Mouse (Mus musculus) intestine, embryonic 14.5 days (tissue): ENCODE measurements around the gene Cyp2j8. TPM values are rescaled to one million over a fixed set of nuclear protein-coding genes. Genes with fewer than 3 reads are reported as not detected.
"Not testable (repeated sequence)": the region's sequence is repeated elsewhere in the genome, so short reads cannot be mapped to it uniquely, and the experiment has no call there.

Experiments
- ATAC-seq: fragments of 200-750 bp; cut with Nextera tagmentation; replicated peaks from 2 replicates; pipeline ENCODE4 v1.8.0; 2017; ENCODE audit warnings: low read depth, moderate number of reproducible peaks, moderate TSS enrichment, moderate library complexity; ENCODE audit not compliant: low FRiP score, low TSS enrichment
- DNase-seq: peaks from one replicate; pipeline ENCODE4 v3.0.0-alpha.2; 2018; ENCODE audit warnings: low spot score
- H3K27ac ChIP-seq: fragments of 300-500 bp; sonication (generic); 2 replicates; pipeline ENCODE4 v1.5.1; 2014; ENCODE audit warnings: low read depth, mild to moderate bottlenecking, control low read depth
- H3K27me3 ChIP-seq: fragments of 300-500 bp; sonication (generic); replicated peaks from 2 replicates; pipeline ENCODE4 v1.6.1; 2014; ENCODE audit warnings: low read length, control low read depth; ENCODE audit not compliant: control insufficient read depth, insufficient read depth
- H3K36me3 ChIP-seq: fragments of 300-500 bp; sonication (generic); 2 replicates; pipeline ENCODE4 v1.6.1; 2014; ENCODE audit warnings: low read length, control low read depth; ENCODE audit not compliant: control insufficient read depth, insufficient read depth
- H3K4me1 ChIP-seq: fragments of 300-500 bp; sonication (generic); replicated peaks from 2 replicates; pipeline ENCODE4 v1.6.1; 2014; ENCODE audit warnings: low read length, control low read depth, mixed read lengths; ENCODE audit not compliant: control insufficient read depth, insufficient read depth
- H3K4me2 ChIP-seq: fragments of 300-500 bp; sonication (generic); 2 replicates; pipeline ENCODE4 v1.6.1; 2014; ENCODE audit warnings: low read length
- H3K4me3 ChIP-seq: fragments of 300-500 bp; sonication (generic); 2 replicates; pipeline ENCODE4 v1.5.1; 2014; ENCODE audit warnings: low read depth, low read length, control low read depth, mixed read lengths
- H3K9ac ChIP-seq: fragments of 300-500 bp; sonication (generic); 2 replicates; pipeline ENCODE4 v1.6.1; 2014; ENCODE audit warnings: mild to moderate bottlenecking, low read length
- H3K9me3 ChIP-seq: fragments of 300-500 bp; sonication (generic); 2 replicates; pipeline ENCODE4 v1.6.1; 2016; ENCODE audit warnings: low read length, control low read depth; ENCODE audit not compliant: control insufficient read depth
- WGBS: fragments of 180-500 bp; shearing (Covaris S2); extraction: QIAGEN DNeasy Blood & Tissue Kit; methylation state at CpG from one replicate; pipeline ENCODE4 v1.1.7; 2014; 5-methylcytosine and 5-hydroxymethylcytosine counted together
- polyA plus RNA-seq: library from polyadenylated mRNA; unstranded; fragments of >200 nt; fragmentation: Nextera tagmentation; extraction: Ambion mirVana; gene quantifications from 2 replicates; pipeline ENCODE4 v1.2.1, GENCODE M21; 2014

Cyp2j8 gene
- not detected in 2 replicates for polyA plus RNA-seq

GRCm38 (mm10) chr4:96507286-96507685 is at the start of gene Cyp2j8:
Gene Cyp2j8, minus strand, starts transcription at chr4:96507386.
- Histone ChIP-seq H3K9me3 (no peaks in the 10 kb centered on the region), H3K4me2 (no peak within 1 kb of the TSS), H3K9ac (no peak within 1 kb of the TSS), H3K4me3 (no peak within 1 kb of the TSS), H3K4me1 (no peaks in the 10 kb centered on the region), H3K36me3 (no peaks in the 10 kb centered on the region), H3K27ac (no peak within 1 kb of the TSS), H3K27me3 (no peaks in the 10 kb centered on the region)
- DNase-seq (no peak), ATAC-seq (no peak)
- 78% methylated on average over 1 of the region's 1 CpGs for WGBS

DNA sequence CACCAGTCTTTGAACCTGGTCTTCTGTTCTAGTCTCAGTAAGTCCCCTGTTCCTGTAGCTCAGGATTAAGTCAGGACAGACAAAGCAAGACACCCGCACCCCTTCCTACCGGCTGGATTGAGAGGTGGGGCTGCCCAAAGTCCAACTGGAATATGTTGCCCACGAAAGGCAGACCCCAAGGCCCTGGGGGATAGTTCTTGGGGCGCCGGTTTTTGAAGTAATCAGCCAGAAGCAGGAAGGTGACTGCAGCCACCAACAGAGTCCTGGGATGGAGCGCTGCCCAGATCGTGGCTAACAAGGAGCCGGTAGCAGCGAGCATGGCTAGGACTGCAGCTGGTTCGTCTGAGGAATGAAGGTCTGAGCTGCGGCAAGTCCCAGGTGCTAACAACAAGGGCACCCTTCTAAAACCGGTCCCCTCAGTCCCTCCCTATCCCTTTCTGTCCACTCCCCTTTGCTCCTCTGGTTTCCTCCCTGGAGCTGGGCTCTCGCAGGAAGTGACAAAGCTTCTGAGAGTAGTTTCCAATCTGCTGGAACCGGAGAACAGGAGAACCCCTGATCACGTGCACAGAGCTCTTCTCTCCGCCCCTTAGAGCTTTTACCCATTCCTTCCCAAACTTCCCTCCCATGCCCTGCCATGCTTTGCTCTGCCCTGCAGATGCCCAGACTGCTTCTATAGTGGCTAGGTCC is 46.1 kb upstream of the Cyp2j8 start, which contains the start of gene Cyp2j6:
Gene Cyp2j6, minus strand, starts transcription at position 529 of the 687 bp plus-strand sequence.
- ATAC-seq (peak; percentile 94), DNase-seq (peak; percentile 80)
- H3K27me3 ChIP-seq = no peaks in the 10 kb centered on the region
- 1% methylated on average over 16 of the region's 16 CpGs for WGBS
- no peaks in the 10 kb centered on the region for H3K9me3 ChIP-seq
- H3K9ac ChIP-seq = peak within 1 kb of the TSS; percentile 77
- H3K4me3 ChIP-seq = peak within 1 kb of the TSS; percentile 66
- H3K4me2 ChIP-seq = peak within 1 kb of the TSS; percentile 75
- H3K36me3 ChIP-seq = no peaks in the 10 kb centered on the region
- H3K27ac ChIP-seq = peak within 1 kb of the TSS; percentile 78
- no peaks in the 10 kb centered on the region; the same call in 1 of the 2 replicates for H3K4me1 ChIP-seq

- no peak overlapping the region for H3K9ac ChIP-seq
- H3K27ac ChIP-seq = no peak overlapping the region
- no peak overlapping the region for H3K4me3 ChIP-seq
- DNase-seq (no peak), ATAC-seq (no peak)
- H3K36me3 ChIP-seq = no peaks in the 10 kb centered on the region
- no peaks in the 10 kb centered on the region for H3K27me3 ChIP-seq
- H3K9me3 ChIP-seq = no peaks in the 10 kb centered on the region
- WGBS = 87% methylated on average over 3 of the region's 3 CpGs
- H3K4me2 ChIP-seq = peak overlapping the region; percentile 75; the same call in 1 of the 2 replicates
- no peaks in the 10 kb centered on the region; the same call in 1 of the 2 replicates for H3K4me1 ChIP-seq
Measured at GRCm38 (mm10) chr4:96551619-96552018, 44.4 kb upstream of the Cyp2j8 start.

DNA sequence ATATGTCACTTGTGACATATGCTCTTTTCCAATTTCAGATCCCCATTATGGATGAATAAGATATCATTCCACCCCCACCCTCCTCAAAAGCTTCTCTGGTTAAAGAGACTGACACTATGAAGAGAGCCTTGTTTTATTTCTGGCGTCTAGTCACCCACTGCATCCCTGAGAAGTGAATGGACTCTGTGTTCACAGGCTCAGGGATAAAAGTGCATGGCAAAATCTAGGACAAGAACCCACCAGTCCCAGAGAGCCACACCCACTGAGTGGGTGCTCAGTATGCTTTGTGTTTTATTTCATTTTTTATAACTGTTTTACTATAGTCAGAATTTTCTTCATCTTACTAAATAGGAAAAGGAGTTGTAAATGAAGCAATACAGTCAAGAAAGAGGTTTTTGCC is 38.8 kb upstream of the Cyp2j8 start:
- no peaks in the 10 kb centered on the region for H3K36me3 ChIP-seq
- DNase-seq (no peak), ATAC-seq (no peak)
- H3K9me3 ChIP-seq = no peaks in the 10 kb centered on the region
- H3K27ac ChIP-seq = no peak overlapping the region
- H3K4me2 ChIP-seq = no peak overlapping the region
- H3K9ac ChIP-seq = no peak overlapping the region
- no peak overlapping the region for H3K4me3 ChIP-seq
- H3K27me3 ChIP-seq = no peaks in the 10 kb centered on the region
- no peaks in the 10 kb centered on the region for H3K4me1 ChIP-seq
- WGBS = 63% methylated on average over 1 of the region's 1 CpGs

DNA sequence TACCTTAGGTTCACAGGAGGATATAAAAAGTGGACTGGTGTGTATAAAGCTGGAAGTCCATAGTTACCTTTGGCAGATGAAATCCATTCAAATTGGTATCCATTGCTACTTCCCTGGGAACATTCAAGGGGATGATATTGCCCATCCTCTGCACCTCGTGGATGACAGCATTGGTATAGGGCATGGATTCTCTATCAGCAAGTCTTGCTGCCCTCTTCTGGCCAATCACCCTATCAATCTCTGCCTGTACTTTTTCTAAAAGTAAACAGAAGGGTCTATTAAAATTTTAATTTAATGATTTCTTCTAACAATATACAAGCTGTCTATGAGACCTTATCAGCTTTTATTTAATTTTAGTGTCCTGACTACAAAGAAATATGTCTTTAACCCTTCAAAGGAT is 18.6 kb upstream of the Cyp2j8 start:
- H3K4me2 ChIP-seq = no peak overlapping the region
- 0 out of 2 replicates have a peak, but pooled peaks cover 3% of the 10 kb centered on the region for H3K36me3 ChIP-seq
- no peak overlapping the region for H3K27ac ChIP-seq
- 20% methylated on average over 1 of the region's 1 CpGs for WGBS
- no peak overlapping the region for H3K9ac ChIP-seq
- no peak for ATAC-seq
- H3K27me3 ChIP-seq = no peaks in the 10 kb centered on the region
- no peak for DNase-seq
- no peaks in the 10 kb centered on the region for H3K4me1 ChIP-seq
- no peak overlapping the region for H3K4me3 ChIP-seq
- H3K9me3 ChIP-seq = no peaks in the 10 kb centered on the region

DNA sequence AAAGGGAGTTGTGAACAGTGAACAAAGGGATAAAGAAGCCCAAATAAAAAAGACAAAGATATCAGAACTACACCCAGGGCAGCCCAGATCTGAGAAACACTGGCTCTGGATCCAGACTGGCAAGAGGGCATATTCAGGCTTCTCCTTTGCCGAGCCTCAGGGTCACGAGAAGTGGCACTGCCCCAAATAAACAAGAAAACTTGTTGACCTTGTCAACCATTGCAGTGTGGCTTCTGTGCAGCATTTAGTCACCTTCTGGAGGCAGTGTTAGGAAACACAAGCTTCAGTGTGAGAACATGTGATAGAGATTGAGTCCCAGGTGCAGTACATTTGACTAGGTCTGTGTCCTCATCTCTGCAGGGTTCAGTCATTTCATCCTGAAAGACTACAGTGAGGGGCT is 15.1 kb upstream of the Cyp2j8 start:
- WGBS = 85% methylated on average over 2 of the region's 2 CpGs
- no peak for ATAC-seq
- no peak overlapping the region for H3K4me2 ChIP-seq
- H3K4me1 ChIP-seq = no peaks in the 10 kb centered on the region
- H3K27me3 ChIP-seq = no peaks in the 10 kb centered on the region
- no peaks in the 10 kb centered on the region for H3K9me3 ChIP-seq
- DNase-seq = no peak
- H3K36me3 ChIP-seq = 0 out of 2 replicates have a peak, but pooled peaks cover 3% of the 10 kb centered on the region
- H3K4me3 ChIP-seq = no peak overlapping the region
- no peak overlapping the region for H3K9ac ChIP-seq
- no peak overlapping the region for H3K27ac ChIP-seq

- Histone ChIP-seq H3K4me1 (no peaks in the 10 kb centered on the region), H3K4me2 (no peak overlapping the region), H3K27ac (no peak overlapping the region), H3K9me3 (no peaks in the 10 kb centered on the region), H3K9ac (no peak overlapping the region), H3K4me3 (no peak overlapping the region), H3K27me3 (no peaks in the 10 kb centered on the region), H3K36me3 (no peaks in the 10 kb centered on the region)
- ATAC-seq = no peak
- WGBS = 79% methylated on average over 3 of the region's 3 CpGs
- DNase-seq = no peak
Measured at GRCm38 (mm10) chr4:96510083-96510482, 2.9 kb upstream of the Cyp2j8 start.

- WGBS = 83% methylated on average over 30 of the region's 30 CpGs
- H3K27ac ChIP-seq, ATAC-seq: not testable (repeated sequence)
Measured at GRCm38 (mm10) chr4:96463311-96464060, 43.7 kb downstream of the Cyp2j8 start.

More at GRCm38 (mm10) chr4:96463311-96464060, 43.7 kb downstream of the Cyp2j8 start:
- not testable (repeated sequence) for H3K9ac ChIP-seq, H3K36me3 ChIP-seq, H3K4me3 ChIP-seq, H3K27me3 ChIP-seq, H3K9me3 ChIP-seq, DNase-seq, H3K4me1 ChIP-seq, H3K4me2 ChIP-seq
